Mouse (Mus musculus) testis, adult 2 months (tissue): Measurements from ENCODE around the gene Palld.

Source experiments
- CTCF ChIP-seq: fragments of 200-500 bp; IDR thresholded peaks from 2 replicates; pipeline ENCODE4 v1.5.1; 2012; ENCODE audit warnings: low read depth, mild to moderate bottlenecking, inconsistent platforms, low read length, moderate library complexity; ENCODE audit not compliant: control insufficient read depth, insufficient read depth, insufficient replicate concordance
- POLR2A ChIP-seq: fragments of 200-500 bp; IDR thresholded peaks from 2 replicates; pipeline ENCODE4 v1.6.1; 2012; ENCODE audit warnings: low read depth, mild to moderate bottlenecking, inconsistent platforms, low read length, moderate library complexity; ENCODE audit not compliant: control insufficient read depth

GRCm38 (mm10) chr8:61615711-61616697 lies 286.5 kb downstream of the Palld start:
- TF ChIP-seq CTCF (no peak), POLR2A (no peak)
